Mouse (Mus musculus): ENCODE measurements at regions not wholly inside any gene's neighbourhood (a gene's known extent, or its start where the extent isn't known, plus 50 kb on each side); places are given as distances from the start of the nearest gene placed in this dataset.

DNA sequence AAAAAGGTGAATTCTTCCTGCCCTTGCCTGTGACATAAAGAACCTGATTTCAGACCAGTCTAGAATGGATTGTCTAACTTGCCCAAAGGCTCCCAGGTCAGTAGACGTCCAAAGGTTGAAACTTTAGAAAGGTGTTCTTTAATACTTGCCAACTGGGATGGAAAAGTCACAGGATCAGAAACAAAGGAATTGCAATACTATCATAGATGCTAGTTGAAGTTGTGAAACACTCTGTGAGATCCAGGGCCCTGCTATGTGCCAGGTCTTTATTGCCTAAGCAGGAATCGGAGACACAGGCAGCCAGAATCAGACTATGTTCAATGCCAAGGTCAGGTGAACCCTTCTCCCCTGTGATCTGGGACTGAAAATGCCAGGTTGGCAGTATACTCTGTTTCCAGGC lies 108.0 kb upstream of the Nphp3 start:
- Histone ChIP-seq H3K4me3 (ENCODE audit: low read depth, low read length) (no peak overlapping the region), H3K4me1 (ENCODE audit: insufficient read depth, low read length) (no peaks in the 10 kb centered on the region), H3K9me3 (ENCODE audit: low read length) (no peaks in the 10 kb centered on the region), H3K4me2 (ENCODE audit: low read depth, low read length, poor library complexity, severe bottlenecking) (no peak overlapping the region), H3K36me3 (ENCODE audit: insufficient read depth, low read length) (no peaks in the 10 kb centered on the region), H3K27ac (ENCODE audit: low read depth, low read length) (no peak overlapping the region), H3K27me3 (ENCODE audit: insufficient read depth, low read length) (no peaks in the 10 kb centered on the region), H3K9ac (replicated peaks; ENCODE audit: low read length, poor library complexity, severe bottlenecking) (no peak overlapping the region)
- WGBS = 90% methylated on average over 2 of the region's 2 CpGs
- DNase-seq (ENCODE audit: low spot score) = no peak
- no peak for ATAC-seq (ENCODE audit: low FRiP score)
- no peak for TF ChIP-seq CTCF (IDR thresholded peaks at IDR 0.05)

DNA sequence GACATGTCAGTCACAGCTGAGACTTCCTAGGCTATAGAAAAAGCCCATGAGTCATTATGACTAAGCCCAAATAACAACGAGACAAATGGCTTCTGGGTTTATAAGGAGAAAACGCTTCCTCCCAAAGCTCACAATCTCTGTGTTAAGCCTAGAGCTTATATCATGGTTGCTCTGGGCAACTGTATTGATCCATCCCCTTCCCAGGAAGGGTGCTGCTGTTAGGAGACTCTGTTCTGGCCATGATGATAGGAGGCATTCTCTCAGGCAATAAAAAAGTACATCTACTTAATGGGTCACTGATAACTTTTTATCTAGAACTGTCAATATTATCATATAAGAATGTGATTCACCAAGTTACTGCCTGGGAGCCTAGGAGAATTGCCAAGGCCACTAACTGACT lies 103.0 kb upstream of the Nphp3 start:
- H3K4me1 ChIP-seq (ENCODE audit: insufficient read depth, low read length) = no peaks in the 10 kb centered on the region
- no peak for DNase-seq (ENCODE audit: low spot score)
- H3K27ac ChIP-seq (ENCODE audit: low read depth, low read length) = no peak overlapping the region
- no peaks in the 10 kb centered on the region for H3K36me3 ChIP-seq (ENCODE audit: insufficient read depth, low read length)
- no peaks in the 10 kb centered on the region for H3K27me3 ChIP-seq (ENCODE audit: insufficient read depth, low read length)
- H3K9ac ChIP-seq (replicated peaks; ENCODE audit: low read length, poor library complexity, severe bottlenecking) = no peak overlapping the region
- no peak for ATAC-seq (ENCODE audit: low FRiP score)
- H3K9me3 ChIP-seq (ENCODE audit: low read length) = no peaks in the 10 kb centered on the region
- TF ChIP-seq CTCF (IDR thresholded peaks at IDR 0.05) = no peak
- no peak overlapping the region for H3K4me2 ChIP-seq (ENCODE audit: low read depth, low read length, poor library complexity, severe bottlenecking)
- 45% methylated on average over 2 of the region's 2 CpGs for WGBS
- no peak overlapping the region for H3K4me3 ChIP-seq (ENCODE audit: low read depth, low read length)

GRCm38 (mm10) chr9:103911347-103911746 lies 91.0 kb upstream of the Nphp3 start:
- no peaks in the 10 kb centered on the region for H3K36me3 ChIP-seq (ENCODE audit: insufficient read depth, low read length)
- DNase-seq (ENCODE audit: low spot score) = peak; percentile 22
- 78% methylated on average over 2 of the region's 2 CpGs for WGBS

DNA sequence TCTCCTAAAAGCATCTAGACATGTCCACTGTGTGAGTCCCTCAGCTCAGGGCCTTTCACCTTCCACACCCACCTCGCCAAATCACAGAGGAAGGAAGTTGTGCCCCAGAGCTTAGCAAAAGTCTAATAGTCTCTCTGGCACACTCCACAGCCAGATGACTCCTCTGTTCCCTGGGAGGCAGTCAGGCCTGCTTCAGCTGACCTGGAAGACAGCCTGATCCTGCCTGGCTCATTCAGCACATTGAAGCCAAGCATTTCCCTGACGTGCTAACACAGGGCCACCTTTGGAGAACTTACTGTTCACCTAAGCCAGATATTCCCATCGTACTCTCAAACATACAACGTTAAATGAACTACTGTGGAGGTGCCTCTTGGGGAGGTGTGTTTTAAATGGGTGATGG lies 87.2 kb upstream of the Nphp3 start:
- DNase-seq (ENCODE audit: low spot score) (no peak), ATAC-seq (ENCODE audit: low FRiP score) (no peak)
- Histone ChIP-seq H3K27ac (ENCODE audit: low read depth, low read length) (no peak overlapping the region), H3K4me1 (ENCODE audit: insufficient read depth, low read length) (no peaks in the 10 kb centered on the region), H3K9me3 (ENCODE audit: low read length) (peaks cover 3% of the 10 kb centered on the region; the same call in 1 of the 2 replicates), H3K36me3 (ENCODE audit: insufficient read depth, low read length) (no peaks in the 10 kb centered on the region), H3K4me3 (ENCODE audit: low read depth, low read length) (no peak overlapping the region), H3K9ac (replicated peaks; ENCODE audit: low read length, poor library complexity, severe bottlenecking) (no peak overlapping the region), H3K4me2 (ENCODE audit: low read depth, low read length, poor library complexity, severe bottlenecking) (no peak overlapping the region), H3K27me3 (ENCODE audit: insufficient read depth, low read length) (no peaks in the 10 kb centered on the region)
- 87% methylated on average over 4 of the region's 4 CpGs for WGBS
- no peak for TF ChIP-seq CTCF (IDR thresholded peaks at IDR 0.05)

More at GRCm38 (mm10) chr9:103911347-103911746, 91.0 kb upstream of the Nphp3 start:
- H3K27ac ChIP-seq (ENCODE audit: low read depth, low read length) = no peak overlapping the region
- TF ChIP-seq CTCF (IDR thresholded peaks at IDR 0.05) = no peak
- H3K27me3 ChIP-seq (ENCODE audit: insufficient read depth, low read length) = no peaks in the 10 kb centered on the region
- no peak overlapping the region for H3K9ac ChIP-seq (replicated peaks; ENCODE audit: low read length, poor library complexity, severe bottlenecking)
- H3K9me3 ChIP-seq (ENCODE audit: low read length) = no peaks in the 10 kb centered on the region; the same call in 1 of the 2 replicates
- no peak overlapping the region for H3K4me2 ChIP-seq (ENCODE audit: low read depth, low read length, poor library complexity, severe bottlenecking)
- ATAC-seq (ENCODE audit: low FRiP score) = no peak
- peaks cover 7% of the 10 kb centered on the region; the same call in 1 of the 2 replicates for H3K4me1 ChIP-seq (ENCODE audit: insufficient read depth, low read length)
- H3K4me3 ChIP-seq (ENCODE audit: low read depth, low read length) = no peak overlapping the region

DNA sequence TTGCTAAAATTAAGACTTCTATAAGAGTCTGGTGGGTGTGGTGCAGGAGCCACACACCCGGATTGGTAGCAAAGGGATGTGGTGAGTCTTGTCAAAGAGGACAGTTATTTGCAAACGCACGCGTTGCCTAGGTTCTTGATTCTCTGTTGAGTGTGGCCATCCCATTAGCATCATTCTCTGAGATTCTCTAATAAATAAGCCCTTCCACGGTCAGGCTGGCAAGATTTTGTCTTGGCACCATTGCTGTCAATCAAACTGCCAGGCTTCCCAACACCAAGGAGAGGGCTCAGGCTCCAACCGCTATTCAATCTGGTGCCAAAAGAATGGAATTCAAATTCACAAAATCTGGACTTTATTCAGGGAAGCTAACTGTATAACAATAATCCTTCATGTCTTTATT lies 84.6 kb upstream of the Nphp3 start:
- Histone ChIP-seq H3K27ac (ENCODE audit: low read depth, low read length) (no peak overlapping the region), H3K36me3 (ENCODE audit: insufficient read depth, low read length) (no peaks in the 10 kb centered on the region), H3K4me1 (ENCODE audit: insufficient read depth, low read length) (no peaks in the 10 kb centered on the region), H3K4me2 (ENCODE audit: low read depth, low read length, poor library complexity, severe bottlenecking) (no peak overlapping the region), H3K9me3 (ENCODE audit: low read length) (peaks cover 3% of the 10 kb centered on the region; the same call in 1 of the 2 replicates), H3K27me3 (ENCODE audit: insufficient read depth, low read length) (no peaks in the 10 kb centered on the region), H3K4me3 (ENCODE audit: low read depth, low read length) (no peak overlapping the region), H3K9ac (replicated peaks; ENCODE audit: low read length, poor library complexity, severe bottlenecking) (no peak overlapping the region)
- 76% methylated on average over 6 of the region's 6 CpGs for WGBS
- TF ChIP-seq CTCF (IDR thresholded peaks at IDR 0.05) = no peak
- ATAC-seq (ENCODE audit: low FRiP score) (no peak), DNase-seq (ENCODE audit: low spot score) (peak; percentile 29)

DNA sequence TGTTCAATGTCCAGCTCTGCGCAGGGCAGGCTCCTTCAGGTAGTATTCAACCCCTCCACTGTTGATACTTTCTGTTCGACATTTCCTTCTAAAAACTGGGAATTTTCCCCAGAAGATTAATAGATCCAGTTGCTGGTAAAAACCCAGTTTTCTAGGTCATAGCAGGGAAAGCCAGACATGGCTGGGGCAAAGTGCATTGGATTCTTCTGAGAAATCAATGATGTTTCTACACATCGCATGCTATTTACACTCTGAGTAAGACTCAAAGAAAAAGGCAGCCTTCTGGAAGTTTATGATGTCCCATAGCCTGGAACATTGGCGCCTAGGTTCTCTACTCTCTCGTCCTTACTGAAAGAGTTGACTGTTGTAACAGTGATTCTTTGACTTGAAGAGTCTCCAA lies 80.0 kb upstream of the Nphp3 start:
- Histone ChIP-seq H3K9me3 (ENCODE audit: low read length) (no peaks in the 10 kb centered on the region), H3K4me3 (ENCODE audit: low read depth, low read length) (no peak overlapping the region), H3K27me3 (ENCODE audit: insufficient read depth, low read length) (no peaks in the 10 kb centered on the region), H3K4me1 (ENCODE audit: insufficient read depth, low read length) (no peaks in the 10 kb centered on the region), H3K9ac (replicated peaks; ENCODE audit: low read length, poor library complexity, severe bottlenecking) (no peak overlapping the region), H3K27ac (ENCODE audit: low read depth, low read length) (no peak overlapping the region), H3K4me2 (ENCODE audit: low read depth, low read length, poor library complexity, severe bottlenecking) (no peak overlapping the region), H3K36me3 (ENCODE audit: insufficient read depth, low read length) (no peaks in the 10 kb centered on the region)
- ATAC-seq (ENCODE audit: low FRiP score) (no peak), DNase-seq (ENCODE audit: low spot score) (no peak)
- 93% methylated on average over 5 of the region's 5 CpGs for WGBS
- no peak for TF ChIP-seq CTCF (IDR thresholded peaks at IDR 0.05)

Measured in midbrain, postnatal 0 days (tissue).